Mouse (Mus musculus) ES-CJ7 (cell line): ENCODE results near the gene Defb11.
"Not testable (repeated sequence)": the region's sequence is repeated elsewhere in the genome, so short reads cannot be mapped to it uniquely, and the experiment has no call there.

Experiments used
- DNase-seq: peaks from one replicate; pipeline ENCODE4 v3.0.0; 2011; ENCODE audit warnings: low read depth, low spot score

Defb11 gene

GRCm38 (mm10) chr8:21906290-21906689 lies at the start of gene Defb11:
TSS of gene Defb11 (minus strand) at chr8:21906412.
- not testable (repeated sequence) for DNase-seq

GRCm38 (mm10) chr8:21955321-21955720 lies 49.1 kb upstream of the Defb11 start:
- DNase-seq: peak; percentile 72

- no peak for DNase-seq
Measured at GRCm38 (mm10) chr8:21947311-21948017, 41.3 kb upstream of the Defb11 start.

- no peak for DNase-seq
Measured at GRCm38 (mm10) chr8:21946462-21946861, 40.2 kb upstream of the Defb11 start, which contains the start of gene Defb13. TSS of gene Defb13 (plus strand) at chr8:21946762.

- DNase-seq: not testable (repeated sequence)
Measured at GRCm38 (mm10) chr8:21938052-21938451, 31.8 kb upstream of the Defb11 start, which contains the start of gene Defb35. TSS of gene Defb35 (plus strand) at chr8:21938352.

GRCm38 (mm10) chr8:21932610-21933009 lies 26.4 kb upstream of the Defb11 start, which contains the start of gene Defb15:
TSS of gene Defb15 (minus strand) at chr8:21932710.
- no peak for DNase-seq

- not testable (repeated sequence) for DNase-seq
Measured at GRCm38 (mm10) chr8:21930754-21931153, 24.5 kb upstream of the Defb11 start.

GRCm38 (mm10) chr8:21915625-21916024 lies 9.4 kb upstream of the Defb11 start:
- DNase-seq: no peak

- DNase-seq: peak; percentile 77
Measured at GRCm38 (mm10) chr8:21912554-21912953, 6.3 kb upstream of the Defb11 start.

- DNase-seq: peak; percentile 82
Measured at GRCm38 (mm10) chr8:21911931-21912330, 5.7 kb upstream of the Defb11 start.

GRCm38 (mm10) chr8:21885321-21885720 lies 20.9 kb downstream of the Defb11 start, which contains the start of gene Defb9:
TSS of gene Defb9 (minus strand) at chr8:21885421.
- DNase-seq: not testable (repeated sequence)

GRCm38 (mm10) chr8:21858586-21858985 lies 47.6 kb downstream of the Defb11 start, which contains the start of gene Defb10:
TSS of gene Defb10 (plus strand) at chr8:21858901.
- DNase-seq: not testable (repeated sequence)
